Mouse (Mus musculus) spleen, embryonic (tissue): ENCODE data around the gene Actg1.

Experiments used
- CTCF ChIA-PET: fragments of 350-600 bp; sonication (Branson Sonifier 250); formaldehyde crosslinking; loops from one replicate; lab custom pipeline; 2022; lab: Charles Lee

Gene Actg1

GRCm38 (mm10) chr11:120313906-120314685 lies 34.2 kb downstream of the Actg1 start:
- CTCF ChIA-PET, result no interaction called here

GRCm38 (mm10) chr11:120312069-120312468 lies 36.3 kb downstream of the Actg1 start:
- CTCF ChIA-PET, result interaction anchor here (0.7 kb wide), 1 partner anchor 438 kb away, joined by 4 read pairs; no protein-coding TSS in a partner anchor

- CTCF ChIA-PET, result interaction anchor here (0.5 to 0.7 kb wide), 2 partner anchors 75 to 438 kb away, joined by 4 read pairs; no protein-coding TSS in a partner anchor
Measured at GRCm38 (mm10) chr11:120311561-120311960, 36.8 kb downstream of the Actg1 start.

- CTCF ChIA-PET, result interaction anchor here (0.5 kb wide), 1 partner anchor 75 kb away, joined by 4 read pairs; no protein-coding TSS in a partner anchor
Measured at GRCm38 (mm10) chr11:120310813-120311312, 37.5 kb downstream of the Actg1 start.

DNA sequence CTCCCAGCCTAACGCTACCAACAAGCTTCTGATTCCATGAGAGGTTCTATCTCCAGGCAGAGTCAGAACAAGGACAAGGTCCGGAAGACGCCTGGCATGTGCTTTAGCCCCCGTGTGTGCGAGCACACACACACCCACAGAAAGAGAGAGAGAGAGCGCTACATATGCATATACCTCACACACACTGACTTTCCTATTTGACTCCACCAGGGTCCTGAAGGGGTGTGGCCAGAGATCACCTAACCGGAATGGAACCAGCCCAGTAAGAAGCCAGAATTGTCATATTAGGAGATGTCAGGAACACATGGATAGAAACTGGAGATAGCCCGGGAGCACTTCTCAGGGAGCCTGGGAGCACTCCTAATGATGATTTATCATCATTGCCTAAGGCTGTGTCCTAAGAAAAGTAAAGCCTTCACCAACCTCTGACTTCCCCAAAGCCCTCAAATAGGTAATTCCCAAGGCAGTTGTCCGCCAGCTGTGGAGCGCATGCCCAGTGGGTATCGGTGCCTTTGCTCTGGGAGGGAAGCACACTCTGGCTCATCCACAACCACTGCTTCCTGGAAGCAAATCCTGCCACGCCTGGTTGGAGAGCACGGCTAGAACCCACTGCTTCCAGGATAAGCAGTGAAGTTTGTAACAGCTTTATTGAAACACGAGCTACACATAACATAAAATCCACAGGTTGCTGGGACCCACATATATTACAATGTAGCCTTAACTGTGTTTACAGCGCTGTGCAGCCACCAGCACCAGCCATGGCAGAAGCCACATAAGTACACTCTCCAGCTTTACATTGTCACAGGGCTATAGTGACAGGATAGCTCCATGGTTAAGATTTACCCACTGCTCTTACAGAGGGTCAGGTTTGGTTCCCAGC lies 39.7 kb downstream of the Actg1 start:
- CTCF ChIA-PET, result interaction anchor here (0.7 kb wide), 1 partner anchor 881 kb away, joined by 3 read pairs; no protein-coding TSS in a partner anchor

DNA sequence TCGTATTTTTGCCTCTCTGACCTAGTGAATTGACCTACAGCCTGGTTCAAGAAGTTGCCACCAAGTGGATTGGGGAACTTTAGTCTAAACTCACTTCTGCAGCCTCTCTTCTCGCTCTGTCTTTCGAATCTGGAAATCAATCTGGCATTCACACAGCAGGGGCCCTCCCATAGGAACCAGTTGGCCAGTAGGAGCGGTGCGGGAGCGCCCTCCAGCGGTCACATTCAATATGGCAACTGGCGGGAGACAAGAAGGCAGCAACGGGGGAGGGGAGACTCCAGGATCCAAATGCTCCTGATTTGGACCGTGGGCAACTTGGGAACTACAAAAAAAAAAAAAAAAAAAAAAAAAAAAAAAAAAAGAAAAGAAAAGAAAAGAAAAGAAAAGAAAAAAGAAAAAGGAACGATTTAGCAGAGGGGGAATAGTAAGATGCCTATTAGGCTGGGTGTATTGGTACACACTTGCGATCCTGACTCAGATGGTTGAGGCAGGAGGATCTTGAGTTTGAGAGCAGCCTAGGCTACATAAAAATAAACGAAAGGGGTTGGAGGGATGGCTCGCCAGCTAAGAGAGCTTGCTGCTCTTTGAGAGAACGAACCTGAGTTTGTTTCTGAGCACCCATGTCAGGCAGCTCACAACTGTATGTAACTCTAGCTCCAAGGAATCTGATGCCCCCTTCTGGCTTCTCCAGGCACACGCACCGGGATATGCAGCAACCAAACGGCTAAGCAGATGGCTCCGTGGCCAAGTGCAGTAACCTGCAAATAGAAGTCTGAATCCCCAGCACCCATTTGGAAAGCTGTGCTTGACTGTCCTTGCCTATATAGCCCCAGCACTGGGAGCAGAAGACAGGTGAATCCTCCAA lies 40.5 kb downstream of the Actg1 start:
- CTCF ChIA-PET, result interaction anchor here (0.7 kb wide), 1 partner anchor 880 kb away, joined by 3 read pairs; no protein-coding TSS in a partner anchor

GRCm38 (mm10) chr11:120307132-120307413 lies 41.3 kb downstream of the Actg1 start:
- CTCF ChIA-PET, result interaction anchor here (0.6 to 0.7 kb wide), 3 partner anchors 117 to 249 kb away, joined by 3 to 7 read pairs (median 3); no protein-coding TSS in a partner anchor

DNA sequence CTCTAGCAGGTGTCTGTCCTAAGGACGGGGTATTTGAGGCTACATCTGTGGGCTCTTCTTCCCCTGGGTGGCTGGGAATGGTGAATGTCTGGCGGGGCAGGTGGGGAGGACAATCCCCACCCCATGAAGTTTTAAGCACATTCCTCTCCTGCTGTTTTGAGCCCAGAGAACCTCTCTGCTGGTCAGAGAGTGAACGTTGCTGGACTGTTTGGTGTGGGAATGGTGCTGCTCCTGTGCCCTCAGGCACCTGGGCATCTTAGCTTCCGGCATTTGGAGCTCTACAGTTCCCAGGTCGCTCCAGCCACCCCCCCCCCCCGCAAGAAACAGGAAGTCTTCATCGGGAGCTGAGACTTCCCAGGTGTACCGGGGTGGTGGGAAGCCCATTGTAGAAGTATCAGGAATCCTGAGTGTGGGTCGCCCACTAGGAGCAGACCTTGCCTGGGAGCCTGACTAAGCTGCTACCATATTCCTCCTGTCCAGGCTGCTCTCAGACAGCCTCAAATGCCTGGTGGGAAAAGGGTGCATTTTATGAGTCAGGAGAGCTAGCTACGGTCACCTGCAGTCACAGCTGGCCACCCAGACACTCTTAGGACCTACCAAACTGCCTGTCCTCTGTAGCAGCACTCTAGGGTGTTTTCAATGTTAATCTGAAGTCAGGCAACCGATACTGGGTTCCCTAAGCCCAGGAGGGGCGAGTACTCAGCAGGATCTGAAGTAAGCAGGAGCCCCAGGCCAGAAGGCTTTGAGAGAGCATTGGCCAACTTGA lies 41.8 kb downstream of the Actg1 start:
- CTCF ChIA-PET, result interaction anchor here (0.6 to 0.7 kb wide), 5 partner anchors 40 to 249 kb away, joined by 3 to 7 read pairs (median 3); no protein-coding TSS in a partner anchor

DNA sequence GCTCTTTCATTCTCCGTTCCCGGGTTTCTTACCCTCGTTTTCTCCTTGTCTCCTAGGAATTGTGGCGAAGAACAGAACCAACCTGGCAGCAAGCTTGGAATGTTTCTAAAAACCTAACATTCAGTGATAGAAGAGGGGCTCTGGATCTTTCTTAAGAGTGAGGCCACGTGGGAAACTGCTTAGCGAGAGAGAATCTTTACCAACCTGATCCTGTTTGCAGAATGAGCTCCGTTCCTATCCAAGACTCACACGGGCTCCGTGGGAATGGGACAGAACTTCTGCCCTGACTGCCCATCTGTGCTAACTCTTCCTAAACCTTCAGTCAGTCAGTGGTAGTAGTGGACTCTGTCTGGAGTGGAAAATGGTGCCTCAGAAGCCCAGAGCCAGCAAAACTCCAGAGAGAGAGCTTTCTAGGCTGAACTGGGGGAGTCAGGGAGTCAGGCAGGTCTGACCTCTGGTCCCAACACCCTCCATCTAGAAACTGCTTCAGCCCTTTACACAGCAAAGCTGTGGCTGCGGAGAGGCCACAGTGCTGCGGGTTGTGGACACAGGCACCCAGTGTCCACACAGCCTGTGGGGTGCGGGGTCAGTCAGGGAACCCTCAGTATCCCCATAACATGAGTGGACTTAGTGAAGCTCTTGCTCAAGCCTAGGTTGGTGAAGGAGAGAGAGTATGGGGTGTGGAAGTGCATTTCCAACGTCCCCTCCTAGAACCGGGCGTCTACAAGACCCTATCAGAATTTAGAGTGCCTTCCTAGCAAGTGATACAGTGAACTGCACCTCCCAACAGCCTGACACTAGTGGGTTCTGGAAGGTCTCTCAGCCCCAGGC lies 42.6 kb downstream of the Actg1 start:
- CTCF ChIA-PET, result interaction anchor here (0.6 to 0.7 kb wide), 2 partner anchors 41 to 116 kb away, joined by 3 read pairs; no protein-coding TSS in a partner anchor

DNA sequence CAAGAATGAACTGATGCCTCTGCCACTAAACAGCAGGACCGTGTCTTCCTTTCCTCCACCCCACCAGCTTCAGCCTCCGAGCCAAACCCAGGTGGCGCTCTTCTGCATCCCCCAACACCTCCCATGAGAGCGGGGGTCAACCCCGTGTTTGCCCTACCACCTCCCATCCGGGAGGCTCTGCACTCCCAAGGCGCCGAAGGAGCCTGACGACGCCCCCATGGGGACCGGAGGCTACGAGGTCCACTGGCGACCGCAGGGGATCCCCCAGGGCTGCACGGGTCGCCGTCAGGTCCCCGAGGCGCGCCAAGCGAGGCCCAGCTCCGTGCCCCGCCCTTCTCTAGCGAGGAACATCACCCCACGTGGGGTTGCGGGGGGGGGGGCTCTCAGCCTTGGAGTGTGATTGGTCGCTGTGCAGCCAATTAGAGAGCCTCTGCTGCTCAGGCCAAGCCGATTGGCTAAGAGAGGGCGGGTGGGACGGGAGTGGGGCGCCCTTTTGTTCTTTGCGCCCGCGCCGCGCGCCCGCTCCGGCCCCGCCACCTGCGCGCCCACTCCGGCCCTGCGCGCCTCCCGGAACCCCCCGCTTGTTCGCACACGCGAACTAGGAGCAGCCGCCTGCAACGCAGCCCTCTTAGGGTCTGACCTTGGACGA lies 43.3 kb downstream of the Actg1 start:
- CTCF ChIA-PET, result no interaction called here

- CTCF ChIA-PET, result no interaction called here
Measured at GRCm38 (mm10) chr11:120304350-120304694, 44.0 kb downstream of the Actg1 start.

DNA sequence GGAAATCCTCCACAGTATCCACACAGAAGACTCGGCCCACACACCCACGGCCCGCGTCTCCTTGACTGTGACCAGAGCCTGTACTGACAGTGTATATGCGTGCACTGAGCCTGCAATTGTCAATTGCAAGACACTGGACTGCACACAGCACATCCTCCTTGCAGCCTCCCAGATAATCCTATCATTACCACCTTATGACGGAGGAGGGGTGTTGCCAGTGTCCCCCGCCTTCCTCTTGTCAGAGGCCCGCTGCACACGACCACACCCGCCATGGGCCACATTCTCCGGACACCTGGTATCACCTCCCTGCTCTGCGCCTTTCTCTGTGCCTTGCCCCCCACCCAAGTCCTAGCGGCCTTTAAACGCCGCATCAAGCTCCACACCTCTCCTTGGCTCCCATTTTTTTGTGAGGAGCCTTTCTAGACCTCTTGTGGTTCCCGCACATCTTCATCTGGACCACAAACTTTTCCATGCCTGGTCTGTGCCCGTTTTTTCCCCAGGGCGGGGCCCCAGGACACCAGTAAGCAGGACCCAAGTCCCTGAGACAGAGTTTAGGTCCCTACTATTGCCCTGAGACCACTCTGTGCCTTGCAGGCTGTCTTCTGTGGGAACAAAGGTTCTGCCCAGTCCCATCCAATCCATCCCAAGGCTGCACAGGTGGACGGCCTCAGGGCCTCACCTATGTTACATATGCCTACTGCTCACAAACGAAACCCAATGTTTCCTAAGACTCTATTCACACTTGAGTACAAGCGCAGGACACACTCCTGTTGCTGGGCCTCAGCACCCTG lies 44.6 kb downstream of the Actg1 start:
- CTCF ChIA-PET, result no interaction called here

DNA sequence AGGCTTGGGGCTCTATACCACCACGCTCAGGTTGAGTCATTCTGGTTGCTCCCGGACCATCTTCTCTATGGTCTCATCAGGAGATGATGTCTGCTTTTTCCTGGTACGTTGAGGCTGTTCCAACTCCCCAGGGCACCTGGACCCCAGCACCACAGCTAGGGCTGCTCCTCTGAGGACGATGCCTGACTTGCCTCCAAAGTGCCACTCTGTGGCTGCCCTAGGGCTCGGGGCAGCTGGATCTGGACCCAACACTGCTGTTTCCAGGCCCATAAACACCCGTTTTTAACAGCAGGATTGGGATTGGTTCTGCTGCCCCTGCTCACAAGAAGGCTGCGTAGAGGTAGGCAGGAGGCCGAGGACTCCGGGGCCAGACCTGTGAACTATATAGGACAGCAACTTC lies 45.2 kb downstream of the Actg1 start:
- CTCF ChIA-PET, result no interaction called here

DNA sequence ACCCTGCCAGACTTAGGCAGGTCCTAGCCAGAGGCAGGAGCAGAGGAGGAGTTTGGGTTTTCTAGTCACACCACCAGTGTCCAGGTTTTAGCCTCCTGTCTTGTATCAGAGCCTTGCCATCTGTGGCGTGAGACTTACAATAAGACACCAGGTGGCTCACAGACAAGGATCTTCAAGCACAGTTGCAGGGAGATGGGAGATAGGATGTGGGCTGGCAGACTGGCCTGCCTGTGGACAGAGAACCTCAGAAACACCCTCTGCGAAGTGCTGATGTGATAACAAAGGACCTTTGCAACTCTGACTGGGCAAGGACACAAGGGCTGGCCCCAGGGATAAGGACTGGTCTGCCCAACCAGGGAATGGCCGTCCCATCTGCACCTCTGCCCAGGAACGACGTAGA lies 48.9 kb downstream of the Actg1 start:
- CTCF ChIA-PET, result no interaction called here

DNA sequence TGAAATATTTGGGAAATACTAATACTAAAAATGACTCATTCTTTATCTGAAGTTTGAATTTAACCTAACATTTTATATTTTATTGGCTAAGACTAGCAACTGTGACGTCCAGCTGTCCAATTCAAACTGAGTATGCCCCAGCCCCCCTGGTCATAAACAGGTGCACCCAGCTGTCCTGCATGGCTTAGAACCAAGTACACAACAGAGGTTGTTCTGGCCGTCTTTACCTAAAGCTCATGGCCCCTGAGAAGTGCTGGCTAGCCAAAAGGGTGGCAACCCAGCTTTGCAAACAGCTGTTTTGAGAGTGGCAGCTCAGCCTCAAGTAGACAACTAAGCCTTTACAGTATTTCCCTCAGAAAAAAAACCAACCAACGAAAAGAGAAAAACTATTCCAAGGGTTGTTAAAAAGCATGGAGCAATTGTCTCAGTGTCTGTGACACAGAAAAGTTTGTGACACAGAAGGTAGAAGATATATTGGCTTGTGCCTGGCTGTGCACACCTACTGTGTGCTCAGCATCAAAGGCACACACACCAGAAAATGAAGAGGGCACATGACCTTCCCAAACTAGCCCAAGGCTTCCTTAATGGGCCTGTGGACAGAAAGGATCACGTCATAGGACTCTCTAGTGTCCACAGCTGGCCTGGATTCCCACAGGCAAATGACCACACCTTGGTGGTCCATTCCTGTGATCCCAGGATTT lies 49.8 kb downstream of the Actg1 start:
- CTCF ChIA-PET, result no interaction called here

GRCm38 (mm10) chr11:120297767-120298166 lies 50.6 kb downstream of the Actg1 start:
- CTCF ChIA-PET, result no interaction called here
